Comparison of ENCODE assay signal across 12 mouse cellular contexts in genomic region chr11:85845921-85846320, GRCm38 (mm10). TPM values are rescaled to one million over a fixed set of nuclear protein-coding genes. Genes with fewer than 3 reads are reported as not detected.
DNase-seq lines count a peak whose midpoint lies in the region; ATAC-seq and TF ChIP-seq lines count a peak whose summit lies in the region.
"Had no signal": no experiment of that assay in that cellular context is flagged by ENCODE, and none has a peak within 500 bp of the region (broad histone marks: within the 10 kb centered on the region; RNA-seq: fewer than 3 reads in every experiment).

No protein-coding gene starts in this region.

- 56% methylated on average over 5 of the region's 5 CpGs for WGBS in liver, adult 2 months
- 44% methylated on average over 5 of the region's 5 CpGs for WGBS in liver, postnatal 0 days (ENCODE audit: insufficient replicate concordance)
- WGBS in stomach, postnatal 0 days: 43% methylated on average over 5 of the region's 5 CpGs

- peaks cover 11% of the 10 kb centered on the region for H3K4me1 ChIP-seq in liver, adult 2 months (ENCODE audit: control insufficient read depth, insufficient read depth, low read length)
- peaks cover 21% of the 10 kb centered on the region for H3K4me1 ChIP-seq in liver, postnatal 0 days (ENCODE audit: insufficient read depth)
- peaks cover 4% of the 10 kb centered on the region; the same call in 1 of the 2 replicates for H3K4me1 ChIP-seq in stomach, postnatal 0 days (replicated peaks; ENCODE audit: control insufficient read depth, insufficient read depth)

- no peaks in the 10 kb centered on the region for H3K9me3 ChIP-seq in liver, postnatal 0 days (ENCODE audit: low read length)
- H3K9me3 ChIP-seq in stomach, postnatal 0 days (ENCODE audit: control insufficient read depth, low read length): no peaks in the 10 kb centered on the region
- H3K9me3 ChIP-seq: heart, embryonic 13.5 days had no signal

- H3K4me2 ChIP-seq in liver, postnatal 0 days (ENCODE audit: low read depth, low read length): no peak overlapping the region
- no peak overlapping the region for H3K4me2 ChIP-seq in stomach, postnatal 0 days (replicated peaks; ENCODE audit: low read depth)
- H3K4me2 ChIP-seq: heart, embryonic 13.5 days; liver, embryonic 11.5 days had no signal

- H3K9ac ChIP-seq in liver, adult 2 months (ENCODE audit: low read depth, low read length): no peak overlapping the region
- no peak overlapping the region for H3K9ac ChIP-seq in liver, postnatal 0 days (replicated peaks)
- H3K9ac ChIP-seq in stomach, postnatal 0 days (ENCODE audit: low read length): no peak overlapping the region
- H3K9ac ChIP-seq: heart, embryonic 13.5 days had no signal

- H3K4me3 ChIP-seq in liver, adult 2 months (ENCODE audit: insufficient read depth, low read depth, low read length): no peak overlapping the region
- H3K4me3 ChIP-seq in liver, postnatal 0 days (ENCODE audit: low read depth, low read length): no peak overlapping the region
- no peak overlapping the region for H3K4me3 ChIP-seq in stomach, postnatal 0 days (ENCODE audit: low read depth, low read length)
- H3K4me3 ChIP-seq: heart, embryonic 13.5 days had no signal

- no peak for TF ChIP-seq EP300 in liver, postnatal 0 days (IDR thresholded peaks at IDR 0.05; ENCODE audit: low read depth)
- TF ChIP-seq EP300 in stomach, postnatal 0 days (optimal IDR thresholded peaks at IDR 0.05): no peak

- no peaks in the 10 kb centered on the region for H3K79me2 ChIP-seq in liver, adult 2 months (ENCODE audit: control insufficient read depth, insufficient read depth, low read length)

- 0 out of 2 replicates have a peak, but pooled peaks cover 2% of the 10 kb centered on the region for H3K27me3 ChIP-seq in liver, adult 2 months (ENCODE audit: control insufficient read depth, insufficient read depth, low read length)
- peaks cover 70% of the 10 kb centered on the region for H3K27me3 ChIP-seq in liver, postnatal 0 days (ENCODE audit: insufficient read depth, low read length)
- H3K27me3 ChIP-seq in stomach, postnatal 0 days (ENCODE audit: control insufficient read depth, insufficient read depth, low read length): no peaks in the 10 kb centered on the region; the same call in 1 of the 2 replicates

- DNase-seq in liver, adult 2 months (ENCODE audit: extremely low read depth, low read depth, low spot score): peak; percentile 61
- DNase-seq in liver, postnatal 0 days: no peak
- peak; percentile 60 to 73 for DNase-seq in heart, postnatal 36 days
- DNase-seq in kidney, postnatal 4 days: peak; percentile 74 to 83
- DNase-seq in stomach, postnatal 0 days (ENCODE audit: low spot score): no peak
- no peak for DNase-seq in layer of hippocampus, postnatal 25 days (ENCODE audit: extremely low spot score in 1 of 2, low spot score in 1 of 2)
- DNase-seq in left cerebral cortex, adult 18-20 months (ENCODE audit: low spot score in 2 of 2): no peak
- no peak for DNase-seq in left cerebral cortex, adult 8-10 months (ENCODE audit: low spot score in 2 of 2)
- DNase-seq: midbrain, embryonic 14.5 days had no signal

- H3K27ac ChIP-seq in liver, adult 2 months (replicated peaks; ENCODE audit: insufficient read depth, low read depth, low read length): peak overlapping the region; percentile 26
- no peak overlapping the region for H3K27ac ChIP-seq in liver, postnatal 0 days (ENCODE audit: low read depth)
- peak overlapping the region; percentile 56 for H3K27ac ChIP-seq in stomach, postnatal 0 days (replicated peaks)
- H3K27ac ChIP-seq: heart, embryonic 13.5 days had no signal

- TF ChIP-seq CTCF in liver, adult 2 months (IDR thresholded peaks at IDR 0.05; ENCODE audit: low read depth, low read length): no peak
- TF ChIP-seq CTCF in liver, postnatal 0 days (IDR thresholded peaks at IDR 0.05; ENCODE audit: low read depth): no peak
- TF ChIP-seq CTCF in stomach, postnatal 0 days (IDR thresholded peaks at IDR 0.05; ENCODE audit: low read depth): no peak

- intact Hi-C loops in heart, postnatal 36 days (cut with DNase I): loop anchor here (5.0 kb wide), 3 partner anchors 221 to 511 kb away; partner anchors contain the start of gene Med13

- no peak for TF ChIP-seq POLR2A in liver, adult 2 months (IDR thresholded peaks at IDR 0.05; ENCODE audit: extremely low read depth, insufficient read depth, low read length)

- no peak for ATAC-seq in liver, postnatal 0 days
- no peak; the same call in 1 of the 2 replicates for ATAC-seq in stomach, postnatal 0 days (ENCODE audit: low FRiP score, low TSS enrichment)

- no peaks in the 10 kb centered on the region for H3K36me3 ChIP-seq in liver, adult 2 months (ENCODE audit: control insufficient read depth, insufficient read depth, low read length)
- no peaks in the 10 kb centered on the region for H3K36me3 ChIP-seq in liver, postnatal 0 days (replicated peaks; ENCODE audit: insufficient read depth, low read length)
- H3K36me3 ChIP-seq in stomach, postnatal 0 days (ENCODE audit: control insufficient read depth, insufficient read depth, low read length): no peaks in the 10 kb centered on the region
- H3K36me3 ChIP-seq: heart, embryonic 13.5 days had no signal

RNA-seq across cellular contexts. Expression of gene Gm11444, which starts 4.2 kb away (rescaled TPM):
- not detected in 2 replicates for total RNA-seq in liver, adult 2 months (2014; rRNA removed)
- polyA plus RNA-seq in liver, adult 2 months (2012; rRNA removed): not detected in 2 replicates
- polyA plus RNA-seq in liver, postnatal 0 days (2015; fragmentation: Nextera tagmentation; extraction: Ambion mirVana): not detected in 2 replicates
- not detected for total RNA-seq in heart, postnatal 36 days (2021)
- polyA plus RNA-seq in stomach, postnatal 0 days (2015; fragmentation: Nextera tagmentation; extraction: Ambion mirVana): 0.18 TPM in 1 of 2 replicates, not detected in the other
- total RNA-seq in layer of hippocampus, postnatal 25 days (2021): not detected
- not detected for total RNA-seq in left cerebral cortex, adult 18-20 months (2021)
- not detected for total RNA-seq in left cerebral cortex, adult 8-10 months (2022)
- polyA plus RNA-seq: heart, embryonic 13.5 days; large intestine, adult 2 months; liver, embryonic 11.5 days; midbrain, embryonic 14.5 days had no signal

RNA-seq across cellular contexts. Expression of gene Tbx2, which starts 13.6 kb away (rescaled TPM):
- 1.3 and 1.4 TPM in 2 replicates for total RNA-seq in liver, adult 2 months (2014; rRNA removed)
- polyA plus RNA-seq in liver, adult 2 months (2012; rRNA removed): 2.4 and 3.0 TPM in 2 replicates
- polyA plus RNA-seq in liver, postnatal 0 days (2015; fragmentation: Nextera tagmentation; extraction: Ambion mirVana): 0.66 and 0.75 TPM in 2 replicates
- total RNA-seq in heart, postnatal 36 days (2021): 1 to 10 TPM; 6.2 to 6.9 TPM
- polyA plus RNA-seq in stomach, postnatal 0 days (2015; fragmentation: Nextera tagmentation; extraction: Ambion mirVana): 5.2 and 6.9 TPM in 2 replicates
- total RNA-seq in layer of hippocampus, postnatal 25 days (2021): 1 to 10 TPM; 1.7 to 3.0 TPM
- 1 to 10 TPM; 1.3 to 1.5 TPM for total RNA-seq in left cerebral cortex, adult 18-20 months (2021)
- total RNA-seq in left cerebral cortex, adult 8-10 months (2022): 1 to 10 TPM; 1.8 to 2.3 (median 2.0) TPM

RNA-seq across cellular contexts. Expression of gene Tbx4, which starts 40.3 kb away (rescaled TPM):
- total RNA-seq in liver, adult 2 months (2014; rRNA removed): not detected in 2 replicates
- 0.02 TPM in 1 of 2 replicates, not detected in the other for polyA plus RNA-seq in liver, adult 2 months (2012; rRNA removed)
- not detected in 2 replicates for polyA plus RNA-seq in liver, postnatal 0 days (2015; fragmentation: Nextera tagmentation; extraction: Ambion mirVana)
- total RNA-seq in heart, postnatal 36 days (2021): not detected
- polyA plus RNA-seq in stomach, postnatal 0 days (2015; fragmentation: Nextera tagmentation; extraction: Ambion mirVana): 0.04 and 0.05 TPM in 2 replicates
- under 1 TPM; 0.32 to 0.35 TPM for total RNA-seq in layer of hippocampus, postnatal 25 days (2021)
- under 1 TPM in 1 of 2 experiments, not detected in 1; 0.14 TPM for total RNA-seq in left cerebral cortex, adult 18-20 months (2021)
- total RNA-seq in left cerebral cortex, adult 8-10 months (2022): under 1 TPM in 3 of 4 experiments, not detected in 1; 0.13 to 0.33 (median 0.21) TPM

Comparison
In these comparisons a context has a peak if more than half of its experiments do, and no peak if none do; other contexts are left out.
1. DNase-seq: peak in liver, adult 2 months (single experiment), heart, postnatal 36 days (2 of 2) and kidney, postnatal 4 days (2 of 2); none in liver, postnatal 0 days (single experiment), stomach, postnatal 0 days (single experiment), layer of hippocampus, postnatal 25 days (0 of 2), left cerebral cortex, adult 18-20 months (0 of 2) and left cerebral cortex, adult 8-10 months (0 of 2).